Mouse (Mus musculus) left cerebral cortex, adult 18-20 months (tissue): ENCODE measurements at regions not wholly inside any gene's neighbourhood (a gene's known extent, or its start where the extent isn't known, plus 50 kb on each side); places are given as distances from the start of the nearest gene placed in this dataset.

Experiments used
- DNase-seq, 2 experiments: peaks; one replicate each; pipeline ENCODE4 v3.0.0; 2021 to 2022; ENCODE audit warnings: low spot score in 2 of 2, mixed read lengths in 1 of 2

- DNase-seq, result no peak
Observed at GRCm38 (mm10) chr13:80188734-80189133, 694.5 kb upstream of the Arrdc3 start.

GRCm38 (mm10) chr13:80195065-80195605 is 688.0 kb upstream of the Arrdc3 start:
- DNase-seq, result no peak

GRCm38 (mm10) chr13:80224110-80224509 is 659.1 kb upstream of the Arrdc3 start:
- no peak for DNase-seq

GRCm38 (mm10) chr13:80231381-80231780 is 651.8 kb upstream of the Arrdc3 start:
- no peak for DNase-seq

GRCm38 (mm10) chr13:80235254-80236032 is 647.7 kb upstream of the Arrdc3 start:
- no peak for DNase-seq

GRCm38 (mm10) chr13:80262826-80263225 is 620.4 kb upstream of the Arrdc3 start:
- DNase-seq, result no peak

- no peak for DNase-seq
Observed at GRCm38 (mm10) chr13:80267131-80267530, 616.1 kb upstream of the Arrdc3 start.

- DNase-seq, result no peak
Observed at GRCm38 (mm10) chr13:80273976-80274375, 609.2 kb upstream of the Arrdc3 start.

GRCm38 (mm10) chr13:80291744-80292515 is 591.3 kb upstream of the Arrdc3 start:
- no peak for DNase-seq

- DNase-seq, result no peak
Observed at GRCm38 (mm10) chr13:80295723-80296122, 587.5 kb upstream of the Arrdc3 start.

GRCm38 (mm10) chr13:80334073-80334704 is 549.0 kb upstream of the Arrdc3 start:
- DNase-seq, result no peak

- no peak for DNase-seq
Observed at GRCm38 (mm10) chr13:80334865-80335655, 548.1 kb upstream of the Arrdc3 start.

- no peak for DNase-seq
Observed at GRCm38 (mm10) chr13:80346980-80347649, 536.1 kb upstream of the Arrdc3 start.

GRCm38 (mm10) chr13:80365964-80366363 is 517.2 kb upstream of the Arrdc3 start:
- no peak for DNase-seq

GRCm38 (mm10) chr13:80370491-80370890 is 512.7 kb upstream of the Arrdc3 start:
- no peak for DNase-seq

- no peak for DNase-seq
Observed at GRCm38 (mm10) chr13:80381280-80381965, 501.8 kb upstream of the Arrdc3 start.

GRCm38 (mm10) chr13:80381966-80382666 is 501.1 kb upstream of the Arrdc3 start:
- DNase-seq, result no peak

GRCm38 (mm10) chr13:80408928-80409327 is 474.3 kb upstream of the Arrdc3 start:
- no peak for DNase-seq

- no peak for DNase-seq
Observed at GRCm38 (mm10) chr13:80409790-80410433, 473.3 kb upstream of the Arrdc3 start.
